Mouse (Mus musculus): ENCODE measurements around the gene Wfdc12.

- TF ChIP-seq TAL1 (IDR thresholded peaks at IDR 0.05; ENCODE audit: low read length) (no peak), GATA1 (IDR thresholded peaks at IDR 0.05; ENCODE audit: low read length) (no peak)
These were observed 22.3 kb upstream of the Wfdc12 start for GRCm38 (mm10) chr2:164212711-164213110.
